Mouse (Mus musculus) midbrain, embryonic 14.5 days (tissue): Measurements from ENCODE around the gene Slc12a8. TPM values are rescaled to one million over a fixed set of nuclear protein-coding genes. Genes with fewer than 3 reads are reported as not detected.

Source experiments
- ATAC-seq: fragments of 200-750 bp; cut with Nextera tagmentation; 2 replicates; pipeline ENCODE4 v1.8.0; 2017; ENCODE audit warnings: moderate number of reproducible peaks, moderate library complexity; ENCODE audit not compliant: low FRiP score, low TSS enrichment
- DNase-seq: peaks from one replicate; pipeline ENCODE4 v3.0.0-alpha.2; 2015
- H3K27ac ChIP-seq: fragments of 300-500 bp; sonication (generic); replicated peaks from 2 replicates; pipeline ENCODE4 v1.5.1; 2014; ENCODE audit warnings: mild to moderate bottlenecking, low read depth, low read length, moderate library complexity
- H3K27me3 ChIP-seq: fragments of 300-500 bp; sonication (generic); 2 replicates; pipeline ENCODE4 v1.6.1; 2014; ENCODE audit warnings: low read length, control low read depth, mixed read lengths; ENCODE audit not compliant: control insufficient read depth, insufficient read depth
- H3K36me3 ChIP-seq: fragments of 300-500 bp; sonication (generic); 2 replicates; pipeline ENCODE4 v1.6.1; 2014; ENCODE audit warnings: low read length, control low read depth; ENCODE audit not compliant: control insufficient read depth, insufficient read depth
- H3K4me1 ChIP-seq: fragments of 300-500 bp; sonication (generic); 2 replicates; pipeline ENCODE4 v1.6.1; 2014; ENCODE audit warnings: mild to moderate bottlenecking, antibody characterized with exemption, low read length, control low read depth; ENCODE audit not compliant: control insufficient read depth, insufficient read depth
- H3K4me2 ChIP-seq: fragments of 300-500 bp; sonication (generic); 2 replicates; pipeline ENCODE4 v1.6.1; 2014; ENCODE audit warnings: mild to moderate bottlenecking, low read length, moderate library complexity
- H3K4me3 ChIP-seq: fragments of 300-500 bp; sonication (generic); replicated peaks from 2 replicates; pipeline ENCODE4 v1.5.1; 2014; ENCODE audit warnings: low read depth, low read length
- H3K9ac ChIP-seq: fragments of 300-500 bp; sonication (generic); replicated peaks from 2 replicates; pipeline ENCODE4 v1.6.1; 2014; ENCODE audit warnings: mild to moderate bottlenecking, low read length, moderate library complexity
- H3K9me3 ChIP-seq: fragments of 300-500 bp; sonication (generic); 2 replicates; pipeline ENCODE4 v1.6.1; 2016; ENCODE audit warnings: low read length, control low read depth, mixed read lengths; ENCODE audit not compliant: control insufficient read depth
- WGBS: fragments of 180-500 bp; shearing (Covaris S2); extraction: QIAGEN DNeasy Blood & Tissue Kit; methylation state at CpG from one replicate; pipeline ENCODE4 v1.1.7; 2014; 5-methylcytosine and 5-hydroxymethylcytosine counted together
- polyA plus RNA-seq: library from polyadenylated mRNA; unstranded; fragments of >200 nt; fragmentation: Nextera tagmentation; extraction: Ambion mirVana; gene quantifications from 2 replicates; pipeline ENCODE4 v1.2.1, GENCODE M21; 2014

The Slc12a8 gene
- polyA plus RNA-seq, 1 experiment from 2014 or later = 0.80 TPM

DNA sequence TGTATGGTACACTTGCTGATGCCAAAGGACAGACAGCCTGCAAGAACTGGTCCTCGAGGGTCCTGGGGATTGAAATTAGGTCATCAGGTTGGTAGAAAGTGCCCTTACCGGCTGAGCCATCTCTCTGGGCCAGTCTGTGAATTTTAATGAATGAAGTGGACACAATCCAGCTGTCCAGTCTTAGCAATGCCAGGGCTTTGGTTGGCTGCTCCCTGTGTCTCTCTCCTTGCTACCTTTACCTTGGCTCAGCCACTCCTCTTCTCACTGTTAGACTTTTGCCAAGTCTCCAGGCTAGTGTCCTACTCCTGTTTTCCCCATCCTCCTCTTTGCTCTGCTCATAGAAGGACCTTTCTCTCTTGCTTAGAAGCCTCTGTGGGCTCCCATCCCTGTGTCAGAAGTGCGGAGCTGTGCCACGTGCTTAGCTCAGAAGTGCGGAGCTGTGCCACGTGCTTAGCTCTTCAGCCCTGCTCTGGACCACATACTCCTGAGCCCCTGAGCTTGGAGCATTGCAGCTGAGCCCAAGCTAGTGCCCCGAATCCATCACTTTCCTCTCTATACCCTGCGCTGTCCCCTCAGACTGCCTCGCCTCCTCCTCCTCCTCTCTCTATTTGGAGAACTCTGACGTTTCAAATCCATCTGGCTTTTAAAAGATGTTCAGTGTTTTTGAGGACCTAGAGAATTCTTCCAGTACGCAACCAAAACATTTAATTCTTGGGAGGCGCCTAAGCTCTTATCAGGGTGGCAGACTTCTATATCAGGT lies 118.9 kb downstream of the Slc12a8 start:
- no peak overlapping the region for H3K9ac ChIP-seq
- H3K36me3 ChIP-seq = no peaks in the 10 kb centered on the region
- 83% methylated on average over 12 of the region's 12 CpGs for WGBS
- peaks cover 3% of the 10 kb centered on the region; the same call in 1 of the 2 replicates for H3K9me3 ChIP-seq
- ATAC-seq (no peak), DNase-seq (no peak)
- no peaks in the 10 kb centered on the region for H3K27me3 ChIP-seq
- H3K27ac ChIP-seq = no peak overlapping the region
- H3K4me1 ChIP-seq = no peaks in the 10 kb centered on the region
- H3K4me3 ChIP-seq = no peak overlapping the region
- no peak overlapping the region for H3K4me2 ChIP-seq

GRCm38 (mm10) chr16:33641779-33642178 lies 124.7 kb downstream of the Slc12a8 start:
- Histone ChIP-seq H3K4me1 (no peaks in the 10 kb centered on the region), H3K4me3 (no peak overlapping the region), H3K9me3 (no peaks in the 10 kb centered on the region), H3K27me3 (no peaks in the 10 kb centered on the region), H3K4me2 (no peak overlapping the region), H3K36me3 (no peaks in the 10 kb centered on the region), H3K9ac (no peak overlapping the region), H3K27ac (no peak overlapping the region)
- WGBS = 70% methylated on average over 3 of the region's 3 CpGs
- ATAC-seq (no peak), DNase-seq (no peak)

GRCm38 (mm10) chr16:33653116-33653515 lies 136.0 kb downstream of the Slc12a8 start:
- ATAC-seq = no peak
- H3K4me2 ChIP-seq = no peak overlapping the region
- WGBS = 95% methylated on average over 6 of the region's 6 CpGs
- no peak overlapping the region for H3K4me3 ChIP-seq
- no peak for DNase-seq
- H3K36me3 ChIP-seq = no peaks in the 10 kb centered on the region
- H3K27me3 ChIP-seq = no peaks in the 10 kb centered on the region
- H3K4me1 ChIP-seq = no peaks in the 10 kb centered on the region
- no peak overlapping the region for H3K9ac ChIP-seq
- H3K27ac ChIP-seq = no peak overlapping the region
- peaks cover 7% of the 10 kb centered on the region for H3K9me3 ChIP-seq

DNA sequence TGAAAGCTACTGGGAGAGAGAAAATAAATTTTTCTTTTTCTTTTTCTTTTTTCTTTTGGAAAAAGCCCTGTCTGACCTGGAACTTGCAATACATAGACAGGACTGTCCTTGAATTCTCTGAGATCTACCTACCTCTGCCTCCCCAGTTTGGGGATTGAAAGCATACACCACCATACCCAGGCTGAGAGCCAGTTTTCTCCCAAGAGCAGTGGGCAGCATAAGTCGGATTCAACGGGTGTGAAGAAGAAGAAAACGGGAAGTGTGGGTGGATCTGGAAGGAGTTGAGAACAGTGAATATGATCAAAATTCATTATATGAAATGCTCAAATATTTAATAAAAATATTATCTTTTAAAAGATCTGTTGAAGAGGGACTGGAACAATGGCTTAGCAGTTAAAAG lies 138.3 kb downstream of the Slc12a8 start:
- DNase-seq (no peak), ATAC-seq (no peak)
- Histone ChIP-seq H3K36me3 (no peaks in the 10 kb centered on the region), H3K4me3 (no peak overlapping the region), H3K9me3 (peaks cover 6% of the 10 kb centered on the region), H3K27me3 (no peaks in the 10 kb centered on the region), H3K9ac (no peak overlapping the region), H3K4me1 (no peaks in the 10 kb centered on the region), H3K27ac (no peak overlapping the region), H3K4me2 (no peak overlapping the region)
- WGBS = 96% methylated on average over 3 of the region's 3 CpGs

GRCm38 (mm10) chr16:33657191-33657590 lies 140.1 kb downstream of the Slc12a8 start:
- DNase-seq = no peak
- 91% methylated on average over 3 of the region's 3 CpGs for WGBS
- ATAC-seq = no peak
- Histone ChIP-seq H3K27ac (no peak overlapping the region), H3K4me2 (no peak overlapping the region), H3K4me3 (no peak overlapping the region), H3K27me3 (no peaks in the 10 kb centered on the region), H3K4me1 (no peaks in the 10 kb centered on the region), H3K36me3 (no peaks in the 10 kb centered on the region), H3K9me3 (no peaks in the 10 kb centered on the region), H3K9ac (no peak overlapping the region)

GRCm38 (mm10) chr16:33658121-33658520 lies 141.0 kb downstream of the Slc12a8 start:
- no peak overlapping the region for H3K9ac ChIP-seq
- H3K27ac ChIP-seq = no peak overlapping the region
- no peak overlapping the region for H3K4me3 ChIP-seq
- no peaks in the 10 kb centered on the region for H3K27me3 ChIP-seq
- H3K9me3 ChIP-seq = no peaks in the 10 kb centered on the region
- 97% methylated on average over 3 of the region's 3 CpGs for WGBS
- H3K4me2 ChIP-seq = no peak overlapping the region
- no peaks in the 10 kb centered on the region for H3K4me1 ChIP-seq
- no peaks in the 10 kb centered on the region for H3K36me3 ChIP-seq
- DNase-seq (no peak), ATAC-seq (no peak)

- Histone ChIP-seq H3K36me3 (no peaks in the 10 kb centered on the region), H3K9me3 (no peaks in the 10 kb centered on the region), H3K9ac (no peak overlapping the region), H3K4me3 (no peak overlapping the region), H3K4me2 (no peak overlapping the region), H3K4me1 (no peaks in the 10 kb centered on the region), H3K27me3 (no peaks in the 10 kb centered on the region), H3K27ac (no peak overlapping the region)
- ATAC-seq = no peak
- no peak for DNase-seq
- 89% methylated on average over 5 of the region's 5 CpGs for WGBS
Measured at GRCm38 (mm10) chr16:33659521-33659920, 142.4 kb downstream of the Slc12a8 start.

GRCm38 (mm10) chr16:33660125-33660524 lies 143.0 kb downstream of the Slc12a8 start:
- WGBS = 72% methylated on average over 5 of the region's 5 CpGs
- H3K9ac ChIP-seq = no peak overlapping the region
- H3K4me1 ChIP-seq = no peaks in the 10 kb centered on the region
- no peaks in the 10 kb centered on the region for H3K27me3 ChIP-seq
- H3K4me3 ChIP-seq = no peak overlapping the region
- no peak overlapping the region for H3K4me2 ChIP-seq
- no peak for DNase-seq
- H3K27ac ChIP-seq = no peak overlapping the region
- no peak for ATAC-seq
- no peaks in the 10 kb centered on the region for H3K36me3 ChIP-seq
- H3K9me3 ChIP-seq = no peaks in the 10 kb centered on the region

DNA sequence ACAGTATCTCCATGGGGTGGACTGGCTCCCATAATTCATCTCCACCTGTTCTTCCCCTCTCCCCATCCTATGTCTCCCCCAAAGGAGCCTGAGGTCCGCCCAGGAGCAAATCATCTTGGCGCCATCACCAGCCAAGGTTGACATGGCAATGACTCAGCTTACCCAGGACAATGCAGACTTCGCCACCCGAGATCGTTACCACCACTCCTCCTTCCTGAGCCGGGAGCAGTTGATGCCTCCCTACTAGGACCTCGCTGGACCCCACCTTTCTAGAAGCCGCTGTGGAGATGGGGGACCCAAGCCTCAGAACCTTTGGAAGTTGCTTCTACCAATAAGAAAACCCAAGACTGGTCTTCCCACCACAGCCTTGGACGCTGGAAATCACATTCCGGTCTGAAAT lies 145.7 kb downstream of the Slc12a8 start:
- Histone ChIP-seq H3K4me2 (no peak overlapping the region), H3K27me3 (no peaks in the 10 kb centered on the region), H3K4me1 (no peaks in the 10 kb centered on the region), H3K9me3 (no peaks in the 10 kb centered on the region), H3K4me3 (no peak overlapping the region), H3K36me3 (no peaks in the 10 kb centered on the region), H3K27ac (no peak overlapping the region), H3K9ac (no peak overlapping the region)
- DNase-seq (no peak), ATAC-seq (no peak)
- WGBS = 97% methylated on average over 10 of the region's 10 CpGs
